Mouse (Mus musculus) erythroblast, embryonic 14.5 days (primary cell): Measurements from ENCODE around the gene Ifna4.

Experiments
- GATA1 ChIP-seq: IDR thresholded peaks from 2 replicates; pipeline ENCODE4 v1.6.1; 2012; ENCODE audit warnings: low read length, inconsistent platforms, mixed read lengths
- TAL1 ChIP-seq: IDR thresholded peaks from 3 replicates; pipeline ENCODE4 v1.6.1; 2012; ENCODE audit warnings: low read length, inconsistent platforms, mixed read lengths

- TF ChIP-seq GATA1 = no peak
- TF ChIP-seq TAL1 = no peak
These were observed 8.0 kb downstream of the Ifna4 start, which contains the start of gene Ifna1 for GRCm38 (mm10) chr4:88849698-88850097.
